1 mouse cellular context compared by ENCODE assay signal in the genomic region with DNA sequence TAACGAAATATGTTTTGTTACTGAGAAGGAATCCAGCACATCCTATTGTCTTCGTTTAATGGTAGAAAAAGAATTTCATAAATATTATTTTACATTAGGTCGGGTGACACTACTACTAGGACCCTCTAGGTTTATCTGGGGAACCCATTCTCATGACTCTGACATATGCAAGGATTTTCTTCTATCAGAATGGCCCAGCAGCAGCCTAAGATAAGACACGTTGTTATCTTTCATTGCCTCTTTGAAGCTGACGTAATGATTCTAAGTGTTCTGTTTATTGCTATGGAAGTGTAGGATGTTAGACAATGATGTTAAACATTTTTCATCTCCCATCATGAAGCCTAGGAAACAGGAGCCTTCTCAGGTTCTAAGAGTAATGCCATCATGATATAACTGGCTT.
A peak's percentile ranks its signal among the peaks of the same experiment; 100 is the strongest.
TF ChIP-seq lines count a peak whose summit lies in the region.

No protein-coding gene starts in this region.

TF ChIP-seq in MEL, 35 proteins besides CTCF, POLR2A, EP300 and RAD21 (continued from another document):
- TF ChIP-seq TAL1 (IDR thresholded peaks at IDR 0.05; ENCODE audit: low read length) (peak; percentile 24; the same call in 1 of the 2 replicates), GATA1 (IDR thresholded peaks at IDR 0.05; ENCODE audit: low read depth, low read length) (peak; percentile 85)
